Mouse (Mus musculus) bone marrow, adult 2 months (tissue): Measurements from ENCODE around the gene Elobl. TPM values are rescaled to one million over a fixed set of nuclear protein-coding genes. Genes with fewer than 3 reads are reported as not detected.
A peak's percentile ranks its signal among the peaks of the same experiment; 100 is the strongest.

ENCODE experiments used
- H3K27ac ChIP-seq: fragments of 200-500 bp; 2 replicates; pipeline ENCODE4 v1.5.1; 2012; ENCODE audit warnings: low read depth, mild to moderate bottlenecking, control low read depth, inconsistent platforms, low read length; ENCODE audit not compliant: control insufficient read depth, poor library complexity, insufficient read depth
- H3K4me1 ChIP-seq: fragments of 200-500 bp; 2 replicates; pipeline ENCODE4 v1.6.1; 2011; ENCODE audit warnings: low read length; ENCODE audit not compliant: control insufficient read depth, insufficient read depth
- H3K4me3 ChIP-seq: fragments of 200-500 bp; replicated peaks from 2 replicates; pipeline ENCODE3; 2011; ENCODE audit warnings: mild to moderate bottlenecking, low read depth, low read length, control low read depth; ENCODE audit not compliant: control insufficient read depth
- CTCF ChIP-seq: fragments of 200-500 bp; IDR thresholded peaks from 2 replicates; pipeline ENCODE4 v1.5.1; 2011; ENCODE audit warnings: low read length, control low read depth; ENCODE audit not compliant: control insufficient read depth, insufficient read depth
- POLR2A ChIP-seq: fragments of 200-500 bp; IDR thresholded peaks from 2 replicates; pipeline ENCODE4 v1.6.1; 2011; ENCODE audit warnings: low read depth, mild to moderate bottlenecking, control low read depth, low read length, borderline replicate concordance; ENCODE audit not compliant: control insufficient read depth
- WGBS: fragments of 180-500 bp; shearing (Covaris S2); methylation state at CpG from one replicate; pipeline ENCODE4 v1.1.7; 2018; 5-methylcytosine and 5-hydroxymethylcytosine counted together
- polyA plus RNA-seq: library from polyadenylated mRNA; stranded (reverse); fragments of >200 nt; gene quantifications from 2 replicates; pipeline ENCODE4 v1.2.4, GENCODE M21; 2011; ENCODE audit warnings: low replicate concordance; ENCODE audit not compliant: missing spikeins, insufficient read depth, insufficient read length

Elobl gene
- polyA plus RNA-seq: 11.6 TPM in 1 of 2 replicates, not detected in the other

- H3K4me1 ChIP-seq: no peaks in the 10 kb centered on the region
- H3K4me3 ChIP-seq: no peak within 1 kb of the TSS
- no peak within 1 kb of the TSS for H3K27ac ChIP-seq
- TF ChIP-seq CTCF (no peak), POLR2A (no peak)
- 62% methylated on average over 3 of the region's 3 CpGs for WGBS
These were observed at the start of gene Elobl for GRCm38 (mm10) chr11:88966881-88967361. TSS of gene Elobl (minus strand) at chr11:88966931.

DNA sequence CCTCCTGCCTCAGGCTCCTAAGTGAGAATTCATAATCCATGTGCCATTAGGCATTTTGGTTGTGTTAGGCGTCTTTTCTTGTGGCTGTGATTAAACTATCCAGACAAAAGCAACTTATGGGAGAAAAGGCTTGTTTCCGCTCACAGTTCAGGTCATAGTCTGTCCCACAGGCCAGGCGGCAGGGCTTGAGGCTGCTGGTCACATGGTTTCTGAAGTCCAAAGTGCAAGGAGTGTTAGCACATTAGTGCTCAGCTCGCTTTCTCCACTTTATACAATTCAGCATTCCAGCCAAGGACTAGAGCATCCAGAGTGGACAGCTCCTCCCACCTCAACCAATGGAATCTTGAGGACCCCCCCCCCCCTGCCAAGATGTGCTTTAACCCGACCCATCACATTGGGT lies 45.5 kb upstream of the Elobl start:
- TF ChIP-seq CTCF: no peak
- TF ChIP-seq POLR2A: no peak
- Histone ChIP-seq H3K27ac (no peak overlapping the region), H3K4me1 (no peaks in the 10 kb centered on the region; the same call in 1 of the 2 replicates), H3K4me3 (no peak overlapping the region)
- 88% methylated on average over 5 of the region's 5 CpGs for WGBS

DNA sequence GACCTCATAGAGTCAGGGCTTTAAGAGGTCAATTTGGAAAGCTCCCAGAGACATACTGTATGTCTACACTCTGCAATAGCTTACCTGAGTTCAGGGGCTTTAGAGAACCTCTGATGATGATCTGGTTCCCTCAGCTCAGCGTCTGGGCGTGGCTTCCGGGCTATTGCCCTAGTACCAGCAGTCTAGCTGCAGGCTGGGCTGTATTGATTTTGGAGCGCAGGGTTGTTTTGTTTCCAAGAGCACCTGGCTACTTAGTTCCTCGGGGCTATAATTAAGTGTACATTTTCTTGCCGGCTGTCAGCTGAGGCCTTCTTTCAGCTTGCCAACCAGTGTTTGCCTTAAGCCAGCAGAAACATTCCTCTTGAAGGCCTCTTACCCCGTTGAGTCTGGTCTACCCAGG lies 42.8 kb upstream of the Elobl start:
- Histone ChIP-seq H3K4me1 (no peaks in the 10 kb centered on the region), H3K27ac (no peak overlapping the region), H3K4me3 (no peak overlapping the region)
- TF ChIP-seq CTCF (no peak), POLR2A (no peak)
- WGBS: 88% methylated on average over 7 of the region's 7 CpGs

DNA sequence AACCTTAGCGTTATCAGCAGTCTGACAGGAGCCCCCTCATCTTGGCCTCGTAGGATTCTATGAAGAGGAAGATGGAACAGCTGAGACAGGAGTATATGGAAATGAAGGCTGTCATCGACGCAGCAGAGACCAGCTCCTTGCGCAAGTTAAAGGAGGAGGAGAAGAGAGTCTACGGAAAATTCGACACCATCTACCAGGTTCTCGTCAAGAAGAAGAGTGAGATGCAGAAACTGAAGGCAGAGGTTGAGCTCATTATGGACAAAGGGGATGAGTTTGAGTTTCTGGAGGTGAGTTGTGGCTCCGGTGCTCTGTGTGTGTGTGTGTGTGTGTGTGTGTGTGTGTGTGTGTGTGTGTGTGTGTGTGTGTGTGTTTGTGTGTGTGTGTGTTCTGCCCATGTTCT lies 42.3 kb upstream of the Elobl start:
- Histone ChIP-seq H3K27ac (no peak overlapping the region), H3K4me3 (no peak overlapping the region)

GRCm38 (mm10) chr11:89007582-89007981 lies 40.9 kb upstream of the Elobl start:
- 86% methylated on average over 3 of the region's 3 CpGs for WGBS
- no peak overlapping the region for H3K27ac ChIP-seq
- TF ChIP-seq CTCF: no peak
- no peak for TF ChIP-seq POLR2A
- no peak overlapping the region for H3K4me3 ChIP-seq
- peaks cover 2% of the 10 kb centered on the region; the same call in 1 of the 2 replicates for H3K4me1 ChIP-seq

More for the DNA sequence above, 42.3 kb upstream of the Elobl start:
- TF ChIP-seq POLR2A (no peak), CTCF (no peak)
- no peaks in the 10 kb centered on the region for H3K4me1 ChIP-seq
- WGBS: 71% methylated on average over 9 of the region's 9 CpGs

- no peak for TF ChIP-seq CTCF
- TF ChIP-seq POLR2A: no peak
- no peak overlapping the region; the same call in 1 of the 2 replicates for H3K27ac ChIP-seq
- H3K4me3 ChIP-seq: no peak overlapping the region
- H3K4me1 ChIP-seq: peaks cover 6% of the 10 kb centered on the region; the same call in 1 of the 2 replicates
These were observed 39.7 kb upstream of the Elobl start for GRCm38 (mm10) chr11:89006404-89006803.

DNA sequence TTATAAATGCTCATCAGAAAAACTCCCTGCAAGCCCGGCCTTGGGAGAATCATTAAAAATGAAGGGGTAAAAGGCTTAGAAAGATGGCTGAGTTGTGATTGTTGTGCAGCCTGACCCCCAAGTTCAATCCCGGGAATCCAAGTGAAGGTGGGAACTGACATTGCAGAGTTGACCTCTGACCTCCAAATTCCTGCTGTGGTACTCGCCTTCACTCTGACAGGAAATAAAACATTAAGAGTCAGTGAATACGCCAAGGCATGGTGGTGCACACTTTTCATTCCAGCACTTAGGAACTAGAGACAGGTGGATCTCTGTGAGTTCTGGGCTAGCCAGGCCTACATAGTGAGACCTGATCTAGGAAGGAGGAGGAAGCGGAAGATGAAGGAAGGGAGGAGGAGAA lies 38.7 kb upstream of the Elobl start:
- Histone ChIP-seq H3K27ac (no peak overlapping the region), H3K4me1 (peaks cover 10% of the 10 kb centered on the region; the same call in 1 of the 2 replicates), H3K4me3 (no peak overlapping the region)
- TF ChIP-seq POLR2A (no peak), CTCF (no peak)
- WGBS: 73% methylated on average over 5 of the region's 5 CpGs

GRCm38 (mm10) chr11:89003726-89004125 lies 37.0 kb upstream of the Elobl start:
- H3K27ac ChIP-seq: no peak overlapping the region
- TF ChIP-seq CTCF (no peak), POLR2A (no peak)
- no peak overlapping the region for H3K4me3 ChIP-seq
- H3K4me1 ChIP-seq: peaks cover 10% of the 10 kb centered on the region; the same call in 1 of the 2 replicates
- WGBS: 69% methylated on average over 4 of the region's 4 CpGs

- no peak overlapping the region for H3K27ac ChIP-seq
- 63% methylated on average over 6 of the region's 6 CpGs for WGBS
- peak overlapping the region; percentile 6 for H3K4me3 ChIP-seq
- TF ChIP-seq POLR2A (no peak), CTCF (no peak)
- peaks cover 10% of the 10 kb centered on the region; the same call in 1 of the 2 replicates for H3K4me1 ChIP-seq
These were observed 36.3 kb upstream of the Elobl start for GRCm38 (mm10) chr11:89003078-89003477.
